31 mouse cellular contexts compared by ENCODE assay signal in genomic region chr1:91632906-91633493, GRCm38 (mm10).
DNase-seq lines count a peak whose midpoint lies in the region; ATAC-seq and TF ChIP-seq lines count a peak whose summit lies in the region.
"Had no signal": no experiment of that assay in that cellular context is flagged by ENCODE, and none has a peak within 500 bp of the region (broad histone marks: within the 10 kb centered on the region; RNA-seq: fewer than 3 reads in every experiment).

No protein-coding gene starts in this region.

- peaks cover 8% of the 10 kb centered on the region; the same call in 1 of the 2 replicates for H3K4me1 ChIP-seq in E14TG2a.4 (replicated peaks; ENCODE audit: low read depth, low read length)
- H3K4me1 ChIP-seq in ES-Bruce4 (ENCODE audit: control insufficient read depth, insufficient read depth, low read length), result no peaks in the 10 kb centered on the region
- H3K4me1 ChIP-seq in embryonic facial prominence, embryonic 12.5 days, result peaks cover 14% of the 10 kb centered on the region
- peaks cover 14% of the 10 kb centered on the region for H3K4me1 ChIP-seq in limb, embryonic 10.5 days
- H3K4me1 ChIP-seq: forebrain, embryonic 12.5 days; heart, embryonic 13.5 days; hindbrain, embryonic 15.5 days; liver, embryonic 15.5 days; neural tube, embryonic 13.5 days had no signal

- 46% methylated on average over 15 of the region's 15 CpGs for WGBS in embryonic facial prominence, embryonic 12.5 days
- WGBS in limb, embryonic 10.5 days, result 84% methylated on average over 15 of the region's 15 CpGs

- no peak overlapping the region for H3K9ac ChIP-seq in ES-Bruce4 (ENCODE audit: low read depth, poor library complexity, severe bottlenecking)
- H3K9ac ChIP-seq in embryonic facial prominence, embryonic 12.5 days, result no peak overlapping the region
- H3K9ac ChIP-seq: forebrain, embryonic 12.5 days; heart, embryonic 13.5 days; hindbrain, embryonic 15.5 days; liver, embryonic 15.5 days; lung, embryonic 15.5 days; neural tube, embryonic 13.5 days had no signal

- ATAC-seq in embryonic facial prominence, embryonic 12.5 days (ENCODE audit: insufficient number of reproducible peaks, insufficient read depth, low FRiP score, low TSS enrichment), result peak; percentile 42; the same call in 1 of the 2 replicates
- ATAC-seq: inflammation-experienced regulatory T-cells, adult 6 months; Patski had no signal

- H3K9me3 ChIP-seq in E14TG2a.4 (ENCODE audit: low read length) (peaks cover 11% of the 10 kb centered on the region; the same call in 1 of the 2 replicates), ES-Bruce4 (replicated peaks; ENCODE audit: control insufficient read depth, insufficient read depth, low read length, poor library complexity, severe bottlenecking) (no peaks in the 10 kb centered on the region)
- no peaks in the 10 kb centered on the region for H3K9me3 ChIP-seq in embryonic facial prominence, embryonic 12.5 days
- H3K9me3 ChIP-seq in limb, embryonic 10.5 days (replicated peaks), result no peaks in the 10 kb centered on the region
- H3K9me3 ChIP-seq: forebrain, embryonic 12.5 days; heart, embryonic 13.5 days; hindbrain, embryonic 15.5 days; liver, embryonic 15.5 days; lung, embryonic 15.5 days; neural tube, embryonic 13.5 days had no signal

- TF ChIP-seq POLR2A in ES-Bruce4 (IDR thresholded peaks at IDR 0.05; ENCODE audit: insufficient read depth, low read length), result no peak

- no peak for TF ChIP-seq EP300 in ES-Bruce4 (IDR thresholded peaks at IDR 0.05; ENCODE audit: insufficient read depth, low read depth, low read length)

- no peaks in the 10 kb centered on the region for H3K36me3 ChIP-seq in E14TG2a.4 (ENCODE audit: insufficient read depth, low read length)
- no peaks in the 10 kb centered on the region for H3K36me3 ChIP-seq in ES-Bruce4 (ENCODE audit: control insufficient read depth, insufficient read depth, low read length, poor library complexity, severe bottlenecking)
- no peaks in the 10 kb centered on the region for H3K36me3 ChIP-seq in embryonic facial prominence, embryonic 12.5 days
- H3K36me3 ChIP-seq in limb, embryonic 10.5 days, result no peaks in the 10 kb centered on the region
- H3K36me3 ChIP-seq: forebrain, embryonic 12.5 days; heart, embryonic 13.5 days; hindbrain, embryonic 15.5 days; liver, embryonic 15.5 days; lung, embryonic 15.5 days; neural tube, embryonic 13.5 days had no signal

- TF ChIP-seq CTCF in E14TG2a.4 (conservative IDR thresholded peaks at IDR 0.05; ENCODE audit: low read length), result no peak
- no peak for TF ChIP-seq CTCF in ES-Bruce4 (IDR thresholded peaks at IDR 0.05; ENCODE audit: low read depth, low read length)

- H3K4me2 ChIP-seq in embryonic facial prominence, embryonic 12.5 days (replicated peaks), result 0 out of 2 replicates have a peak overlapping the region, but pooled peaks have one; percentile 4
- H3K4me2 ChIP-seq: forebrain, embryonic 12.5 days; heart, embryonic 13.5 days; hindbrain, embryonic 15.5 days; liver, embryonic 15.5 days; lung, embryonic 15.5 days; midbrain, embryonic 11.5 days; neural tube, embryonic 13.5 days had no signal

- DNase-seq in limb, embryonic 10.5 days (ENCODE audit: low spot score), result no peak
- DNase-seq in left cerebral cortex, adult 18-20 months (ENCODE audit: low spot score in 2 of 2), result no peak
- no peak for DNase-seq in ovary, adult 18-20 months (ENCODE audit: low spot score)
- no peak for DNase-seq in lung, postnatal 4 days
- DNase-seq in layer of hippocampus, adult 18-20 months (ENCODE audit: low spot score in 2 of 2), result no peak
- DNase-seq: B cell, adult 2 months; cerebellum, adult 11-12 months; cerebellum, adult 9-11 months; gastrocnemius, postnatal 36 days; heart, adult 2 months; heart, postnatal 10 days; kidney, adult 11 months; kidney, postnatal 14 days; retina, postnatal 1 day; right cerebral cortex, postnatal 25 days; spleen, adult 18-20 months had no signal

- H3K4me3 ChIP-seq in E14TG2a.4 (replicated peaks; ENCODE audit: low read length) (peak overlapping the region; percentile 57), ES-Bruce4 (ENCODE audit: low read depth, low read length) (peak overlapping the region; percentile 32)
- H3K4me3 ChIP-seq in embryonic facial prominence, embryonic 12.5 days, result no peak overlapping the region
- H3K4me3 ChIP-seq in limb, embryonic 10.5 days, result no peak overlapping the region
- H3K4me3 ChIP-seq: erythroblast, embryonic 14.5 days; forebrain, embryonic 12.5 days; heart, adult 2 months; heart, embryonic 13.5 days; hindbrain, embryonic 15.5 days; left cerebral cortex, adult 2 months; liver, embryonic 15.5 days; lung, embryonic 15.5 days; myocyte; neural tube, embryonic 13.5 days had no signal

- H3K27me3 ChIP-seq in E14TG2a.4 (ENCODE audit: insufficient read depth, low read length) (peaks cover 37% of the 10 kb centered on the region), ES-Bruce4 (ENCODE audit: control insufficient read depth, insufficient read depth, low read length, poor library complexity, severe bottlenecking) (no peaks in the 10 kb centered on the region)
- no peaks in the 10 kb centered on the region for H3K27me3 ChIP-seq in embryonic facial prominence, embryonic 12.5 days
- H3K27me3 ChIP-seq in limb, embryonic 10.5 days (ENCODE audit: low read depth, poor library complexity, severe bottlenecking), result no peaks in the 10 kb centered on the region
- H3K27me3 ChIP-seq: forebrain, embryonic 12.5 days; hindbrain, embryonic 15.5 days; liver, embryonic 15.5 days; lung, embryonic 15.5 days; neural tube, embryonic 13.5 days; Patski had no signal

- H3K27ac ChIP-seq in ES-Bruce4 (ENCODE audit: insufficient read depth, low read length), result no peak overlapping the region
- H3K27ac ChIP-seq in embryonic facial prominence, embryonic 12.5 days, result peak overlapping the region; percentile 36; the same call in 1 of the 2 replicates
- H3K27ac ChIP-seq in limb, embryonic 10.5 days, result peak overlapping the region; percentile 66
- H3K27ac ChIP-seq: forebrain, embryonic 12.5 days; heart, adult 2 months; heart, embryonic 13.5 days; hindbrain, embryonic 15.5 days; left cerebral cortex, adult 2 months; liver, embryonic 15.5 days; lung, embryonic 15.5 days; neural tube, embryonic 13.5 days had no signal

Comparison
In these comparisons a context has a peak if more than half of its experiments do, and no peak if none do; other contexts are left out.
1. H3K4me3 ChIP-seq: peak in E14TG2a.4 (single experiment) and ES-Bruce4 (single experiment); none in embryonic facial prominence, embryonic 12.5 days (single experiment) and limb, embryonic 10.5 days (single experiment).